Mouse (Mus musculus) CD4-positive, CD25-positive, alpha-beta regulatory T cell, adult 4 months (primary cell): ENCODE results near the gene Uncx. TPM values are rescaled to one million over a fixed set of nuclear protein-coding genes. Genes with fewer than 3 reads are reported as not detected.
A peak's percentile ranks its signal among the peaks of the same experiment; 100 is the strongest.

Source experiments
- ATAC-seq: one replicate; pipeline ENCODE4 v1.8.0; 2017
- polyA plus RNA-seq, 2 experiments: library from polyadenylated mRNA; unstranded; fragments of 100-300 nt; shearing (Covaris generic); gene quantifications; one replicate each; pipeline ENCODE4 v1.2.1; 2017

The Uncx gene
- not detected for polyA plus RNA-seq

DNA sequence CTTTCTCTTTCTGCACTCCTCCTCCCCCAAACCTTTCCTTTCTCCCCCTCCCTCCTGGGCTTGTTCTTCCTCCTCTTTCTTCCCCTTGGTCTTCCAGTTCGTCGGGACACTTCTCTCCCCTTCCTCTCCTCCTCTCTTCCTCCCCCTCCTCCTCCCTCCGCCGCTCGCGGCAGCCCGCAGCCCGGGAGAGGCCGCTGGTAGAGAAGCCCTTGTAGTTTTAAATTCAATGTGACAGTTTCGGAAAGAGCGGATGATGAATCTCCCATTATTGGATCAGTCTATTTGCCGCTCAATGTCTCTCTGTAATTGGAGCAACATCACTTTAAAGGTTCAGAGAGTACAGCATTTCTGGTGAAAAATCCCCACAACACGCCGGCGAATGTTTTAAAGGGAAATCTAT, at the start of gene Uncx:
Gene Uncx, plus strand, starts transcription at position 281 of the 400 bp plus-strand sequence.
- ATAC-seq = no peak

DNA sequence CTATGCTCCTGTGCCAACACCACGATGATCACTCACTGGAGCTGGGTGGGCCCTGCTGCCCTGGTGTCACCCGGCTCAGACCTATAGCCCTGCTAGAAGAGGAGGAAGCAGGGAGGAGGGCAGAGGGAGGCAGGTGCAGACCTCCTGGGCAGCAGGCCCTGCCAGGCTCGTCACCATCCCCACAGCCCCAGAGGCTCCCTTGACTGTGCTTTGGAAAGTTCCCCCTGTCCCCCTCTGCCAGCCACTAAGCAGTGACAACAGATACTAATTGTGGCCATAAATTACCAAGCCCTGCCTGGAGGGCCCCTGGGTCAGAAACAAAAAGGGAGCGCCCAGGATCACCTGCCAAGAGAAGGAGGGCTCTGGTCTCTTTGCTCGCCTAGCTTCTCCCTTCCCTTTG, 49.6 kb upstream of the Uncx start:
- no peak for ATAC-seq

DNA sequence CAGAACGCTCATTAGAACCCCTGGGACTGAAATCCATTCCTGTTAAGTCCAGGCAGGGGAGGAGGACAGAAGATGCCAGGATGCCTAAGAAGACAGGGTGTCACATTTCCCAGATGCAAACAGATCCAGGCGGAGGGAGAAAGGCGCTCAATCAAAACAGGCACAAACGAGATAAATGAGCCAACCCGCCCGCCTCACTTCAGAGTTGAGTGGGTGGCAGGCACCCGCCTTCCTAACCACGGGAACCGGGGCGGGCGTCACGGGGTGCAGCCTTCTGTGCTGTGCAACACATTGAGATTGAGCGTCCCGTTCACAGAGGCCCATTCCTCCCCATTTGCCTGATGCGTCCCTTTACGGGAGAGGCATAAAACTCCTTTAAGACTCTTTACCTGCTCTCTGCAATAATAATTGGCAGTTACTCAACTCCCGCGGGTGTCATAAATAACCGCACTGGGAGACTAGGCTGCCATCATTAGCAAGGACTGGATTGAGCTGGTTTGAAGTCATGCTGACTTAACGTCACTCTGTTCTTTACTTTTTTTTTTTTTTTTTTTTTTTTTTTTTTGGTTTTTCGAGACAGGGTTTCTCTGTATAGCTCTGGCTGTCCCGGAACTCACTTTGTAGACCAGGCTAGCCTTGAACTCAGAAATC, 48.1 kb upstream of the Uncx start:
- ATAC-seq = no peak

DNA sequence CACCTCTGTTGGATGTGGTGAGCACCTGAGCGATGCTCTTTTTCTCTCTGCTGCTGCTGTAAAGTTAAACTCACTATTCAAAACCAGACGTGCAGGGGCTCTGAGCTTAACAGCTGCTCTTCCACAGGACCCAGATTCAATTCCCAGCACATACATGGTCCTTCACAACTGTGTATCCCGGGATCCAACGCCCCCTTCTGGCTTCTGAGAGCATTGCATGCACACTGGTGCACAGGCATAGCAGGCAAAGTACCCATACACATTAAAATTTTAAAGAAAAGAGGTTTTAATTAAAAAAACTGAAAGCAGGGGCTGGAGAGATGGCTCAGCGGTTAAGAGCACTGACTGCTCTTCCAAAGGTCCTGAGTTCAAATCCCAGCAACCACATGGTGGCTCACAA, 46.4 kb upstream of the Uncx start:
- no peak for ATAC-seq

DNA sequence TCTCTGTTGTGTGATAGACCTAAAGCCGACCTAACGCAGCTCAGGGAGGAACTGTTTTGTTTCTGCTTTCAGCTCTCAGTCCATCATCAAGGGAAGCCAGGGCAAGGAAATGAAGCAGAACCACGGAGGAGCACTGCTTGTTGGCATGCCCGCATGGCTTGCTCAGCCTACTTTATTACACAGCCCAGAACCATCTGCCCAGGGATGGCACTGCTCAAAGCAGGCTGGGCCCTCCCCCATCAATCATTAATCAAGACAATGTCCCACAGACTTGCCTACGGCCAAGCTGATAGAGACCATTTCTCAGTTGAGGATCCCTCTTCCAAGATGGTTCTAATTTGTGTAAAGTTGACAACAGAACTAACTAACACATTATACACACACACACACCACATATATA, 44.5 kb upstream of the Uncx start:
- no peak for ATAC-seq

DNA sequence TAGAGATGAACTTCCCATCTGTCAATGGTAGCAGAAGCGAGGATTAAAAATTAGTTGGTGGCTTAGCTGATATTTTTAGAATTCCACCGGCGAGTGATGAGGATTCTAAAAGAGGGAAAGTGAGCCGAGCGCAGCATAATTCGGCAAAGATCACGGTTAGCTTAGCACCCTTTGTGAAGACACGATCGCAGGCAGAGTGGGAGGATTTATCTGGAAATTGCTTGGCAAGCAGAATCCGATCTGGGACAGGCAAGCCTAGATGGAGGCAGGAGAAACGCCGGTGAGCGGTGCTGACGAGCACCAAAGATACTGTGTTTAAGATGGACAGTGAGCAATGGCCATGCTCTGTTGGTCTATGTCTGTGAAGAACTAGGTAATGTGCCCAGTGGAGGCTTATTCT, 41.0 kb upstream of the Uncx start:
- no peak for ATAC-seq

DNA sequence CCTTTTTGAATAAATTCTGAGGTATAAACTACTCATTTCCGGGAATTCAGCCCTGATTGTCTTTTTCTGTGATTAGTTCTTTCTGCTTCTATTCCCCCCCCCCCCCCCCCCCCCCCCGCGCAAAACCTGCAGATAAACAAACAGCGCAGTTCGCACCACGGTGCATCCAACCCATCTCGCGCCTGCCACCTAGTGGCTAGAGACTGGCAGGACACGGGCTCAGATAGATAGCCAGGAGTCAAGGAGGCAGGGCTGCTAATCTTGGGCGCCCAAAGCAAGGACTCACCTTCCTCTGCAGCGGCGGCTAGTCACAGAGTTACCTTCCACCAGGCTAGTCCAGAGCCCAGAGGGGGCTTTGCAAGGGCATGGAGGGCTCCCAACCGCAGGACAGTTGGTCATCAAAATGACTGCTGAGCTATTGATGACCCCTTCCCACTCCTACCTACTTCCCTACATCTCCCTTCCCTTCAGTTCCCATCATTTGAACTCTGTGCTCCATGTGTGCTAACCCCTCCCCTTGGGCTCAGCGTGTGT, 38.2 kb upstream of the Uncx start:
- peak; percentile 77 for ATAC-seq

DNA sequence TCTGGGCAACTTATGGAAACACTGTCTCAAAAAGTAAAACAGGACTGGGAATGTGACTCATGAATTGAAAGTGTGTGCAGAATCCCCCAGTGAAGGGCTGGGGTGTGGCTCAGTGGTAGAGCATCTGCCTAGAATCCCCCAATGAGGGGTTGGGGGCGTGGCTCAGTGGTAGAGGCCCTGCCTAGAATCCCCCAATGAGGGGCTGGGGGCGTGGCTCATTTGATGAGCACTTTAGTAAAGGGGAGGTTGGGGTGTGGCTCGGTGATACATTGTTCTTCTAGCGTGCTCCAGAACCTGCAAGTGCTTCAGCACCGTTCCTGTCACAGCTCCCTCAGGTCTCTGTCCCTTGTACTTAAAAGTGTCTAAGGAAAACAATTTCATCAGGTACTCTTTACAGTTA, 37.1 kb upstream of the Uncx start:
- ATAC-seq = no peak

DNA sequence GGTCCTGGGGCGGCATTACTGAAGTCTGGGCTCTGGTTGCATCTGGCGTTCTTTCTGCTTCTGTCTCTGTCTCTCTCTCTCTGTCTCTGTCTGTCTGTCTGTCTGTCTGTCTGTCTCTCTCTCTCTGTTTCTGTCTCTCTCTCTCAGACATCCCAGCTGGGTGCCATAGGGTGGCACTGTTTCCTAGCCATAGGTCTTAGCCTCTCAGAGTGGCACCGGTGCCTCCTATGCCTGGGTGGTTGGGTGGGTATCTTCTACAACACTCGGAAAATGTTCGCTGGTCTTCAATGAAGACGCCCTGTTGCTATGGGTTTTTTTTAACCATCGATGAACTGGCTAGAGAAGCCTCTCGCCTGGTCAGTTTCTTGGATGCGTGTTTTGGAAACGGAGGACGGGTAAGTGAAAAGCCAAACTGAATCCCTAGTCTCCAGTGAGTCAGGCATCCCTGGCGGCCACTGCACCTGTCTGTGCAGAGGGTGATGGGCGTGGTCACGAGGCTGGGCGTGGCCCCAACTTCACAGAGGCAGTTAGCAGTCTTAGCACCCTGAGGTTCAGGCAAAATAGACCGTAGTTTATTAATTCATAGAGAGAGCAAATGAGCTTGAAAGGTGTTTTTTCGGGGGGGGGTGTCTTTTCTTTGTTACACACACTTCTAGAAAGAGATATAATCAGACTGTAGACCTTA, 32.5 kb upstream of the Uncx start:
- ATAC-seq = no peak

DNA sequence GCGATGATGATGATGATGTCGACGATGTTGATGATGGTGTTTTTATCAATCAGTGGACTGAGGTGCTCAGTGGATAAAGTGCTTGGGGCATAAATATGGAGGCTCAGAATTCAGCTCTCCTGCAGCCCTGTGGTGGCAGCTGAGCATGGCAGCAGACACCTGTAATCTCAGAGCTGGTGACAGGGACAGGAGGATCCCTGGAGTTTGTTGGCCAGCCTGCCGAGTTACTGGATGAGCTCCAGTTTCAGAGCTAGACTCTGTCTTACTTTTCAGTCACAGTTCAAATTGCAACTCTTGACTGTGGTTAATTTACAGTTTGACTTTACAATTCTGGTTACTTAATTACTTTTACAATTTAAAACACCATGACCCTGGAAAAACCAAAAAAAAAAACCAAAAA, 31.1 kb upstream of the Uncx start:
- no peak for ATAC-seq

DNA sequence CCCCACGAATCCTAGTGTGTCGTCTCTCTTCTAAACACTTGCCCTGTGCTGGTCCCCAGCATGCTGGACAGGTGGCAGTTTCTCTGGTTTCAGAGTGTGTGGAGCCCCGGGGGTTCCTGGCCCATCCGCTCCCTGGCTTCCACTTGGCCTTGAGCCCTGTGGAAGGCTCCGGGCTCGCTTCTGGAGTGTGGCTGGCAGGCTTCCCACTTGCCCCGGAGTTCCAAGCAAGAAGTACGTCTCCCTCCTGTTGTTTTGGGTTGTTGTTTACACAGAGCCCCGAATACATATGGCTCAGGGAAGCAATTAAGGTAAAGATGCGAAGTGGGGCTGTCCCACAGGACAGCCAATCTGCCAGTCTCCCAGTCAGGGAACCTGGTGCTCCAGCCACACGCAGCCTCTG, 27.0 kb upstream of the Uncx start:
- no peak for ATAC-seq

DNA sequence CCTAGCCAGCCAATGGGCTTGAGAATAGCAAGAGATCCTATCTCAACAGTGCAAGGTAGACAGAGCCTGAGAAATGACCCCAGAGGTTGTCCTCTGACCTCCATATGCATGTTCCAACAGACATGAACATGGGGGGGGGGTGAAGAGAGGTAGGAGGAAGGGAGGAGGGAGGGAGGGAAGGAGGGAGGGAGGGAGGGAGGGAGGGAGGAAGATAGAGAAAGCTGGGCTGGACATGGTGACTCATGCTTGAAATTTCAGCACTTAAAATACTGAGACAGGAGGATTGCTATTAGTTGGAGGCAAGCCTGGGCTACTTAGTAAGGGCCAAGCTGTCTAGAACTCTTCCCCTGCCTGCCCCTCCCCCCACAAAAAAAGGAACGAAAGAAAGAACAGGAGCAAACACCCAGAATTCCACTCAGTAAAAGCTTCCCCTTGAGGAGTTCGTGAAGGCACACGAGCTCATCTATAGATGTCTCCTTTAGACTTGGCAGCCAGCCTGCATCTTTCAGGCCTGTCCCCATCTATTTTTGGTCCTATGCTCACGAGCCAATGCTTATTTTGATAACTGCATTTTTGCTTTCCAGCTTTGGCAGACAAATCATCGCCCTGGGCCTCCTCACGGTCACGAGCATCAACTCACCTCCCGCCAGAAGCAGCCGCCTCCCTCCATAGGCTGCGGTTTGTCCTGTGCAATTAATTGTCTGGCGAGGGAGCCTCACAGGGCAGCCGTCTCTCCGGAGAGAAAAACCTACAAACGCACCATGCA, 23.0 kb upstream of the Uncx start:
- ATAC-seq = no peak

DNA sequence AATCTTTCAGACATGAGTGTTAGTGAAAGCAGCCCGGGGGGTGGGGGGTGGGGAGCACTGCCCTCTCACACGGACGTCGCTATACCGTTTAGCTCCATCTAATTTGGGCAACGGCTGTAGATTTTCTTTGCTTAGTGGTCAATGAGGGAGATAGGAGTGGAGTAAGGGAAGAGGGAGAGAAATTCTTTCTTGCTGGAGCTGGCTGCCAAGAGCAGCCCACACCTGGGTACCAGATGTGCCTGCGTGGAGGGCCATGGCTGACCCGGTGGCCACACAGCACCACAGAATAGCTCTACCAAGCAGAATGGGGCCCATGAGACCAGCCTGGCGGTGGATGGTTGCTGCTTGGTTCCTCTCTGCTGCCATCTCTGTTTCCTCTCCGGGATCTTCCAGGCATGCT, 21.3 kb upstream of the Uncx start:
- no peak for ATAC-seq

DNA sequence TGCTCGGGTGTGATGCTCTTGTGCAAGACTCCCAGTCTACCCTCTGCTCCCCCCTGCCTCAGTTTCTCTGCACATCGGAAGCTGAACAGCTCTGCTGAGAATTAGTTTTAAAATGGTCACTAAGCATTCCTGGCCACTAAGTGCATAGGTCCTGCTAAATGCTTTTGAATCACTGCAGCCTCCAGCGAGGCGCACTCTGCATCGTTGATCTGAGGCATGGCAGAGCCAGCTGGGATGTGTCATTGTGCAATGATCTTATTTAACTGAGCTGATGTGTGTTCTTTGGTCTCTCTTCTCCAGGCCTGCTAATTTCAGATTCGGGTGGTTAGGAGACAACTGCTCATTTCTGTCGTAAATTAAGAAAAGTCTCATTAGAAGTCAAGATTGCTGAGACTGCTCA, 14.4 kb upstream of the Uncx start:
- no peak for ATAC-seq

DNA sequence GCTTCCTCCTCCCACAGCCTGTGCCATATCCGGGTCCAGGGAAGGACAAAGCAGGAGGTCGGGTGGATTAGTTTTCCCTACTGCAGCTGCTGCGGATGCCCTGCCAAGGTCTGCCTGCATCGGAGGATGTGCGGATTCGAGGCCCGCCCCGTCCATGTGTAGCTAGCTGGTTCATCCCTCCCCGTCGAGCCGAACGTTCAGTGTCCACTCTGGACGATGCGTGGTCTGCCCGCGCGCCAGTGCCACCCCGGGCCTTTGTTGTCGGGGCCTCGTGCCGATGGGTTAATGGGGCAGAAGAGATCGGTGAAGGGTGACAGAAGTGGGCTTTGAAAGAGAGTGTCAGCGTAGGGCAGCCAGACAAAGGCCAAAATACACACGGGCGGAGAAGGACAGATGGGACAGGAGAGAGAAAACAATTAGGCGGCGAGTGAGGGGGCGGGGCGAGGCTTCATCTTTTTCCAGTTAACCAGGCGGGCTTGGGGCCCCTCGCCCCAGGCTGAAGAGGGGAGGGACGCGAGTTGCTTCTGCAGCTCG, 7.8 kb upstream of the Uncx start:
- ATAC-seq = no peak

DNA sequence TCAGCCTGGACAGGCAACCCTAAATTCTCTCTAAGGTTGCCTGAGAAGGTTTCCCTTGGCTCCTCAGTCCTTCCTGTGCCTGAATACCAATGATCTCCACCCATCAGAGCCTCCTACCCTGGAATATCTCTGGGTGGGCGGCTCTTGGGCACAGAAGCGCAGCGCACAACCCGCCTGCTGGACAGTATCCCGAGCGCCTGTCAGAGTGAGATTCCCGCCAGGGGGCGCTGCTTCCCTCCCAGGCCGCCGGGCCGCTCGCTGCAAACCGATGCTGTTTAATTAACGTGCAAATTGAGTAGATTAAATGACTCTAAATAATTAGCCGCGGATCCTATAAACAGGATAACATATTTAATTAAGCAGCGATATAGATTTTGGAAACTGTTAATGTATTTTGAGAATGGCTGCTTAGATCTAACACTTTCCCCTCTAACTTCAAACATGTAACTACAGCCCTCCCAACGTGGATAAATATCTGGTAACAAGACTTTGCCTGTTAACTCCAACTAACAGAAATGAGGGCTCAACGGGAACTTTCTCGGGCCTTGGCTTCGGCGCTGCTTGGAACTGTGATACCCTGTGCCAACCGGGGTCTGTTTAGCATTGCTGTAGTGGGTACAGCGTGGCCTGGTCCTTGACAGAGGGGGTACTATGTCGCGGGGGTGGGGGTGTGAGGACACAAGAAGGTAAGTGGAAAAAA, 6.9 kb upstream of the Uncx start:
- no peak for ATAC-seq

DNA sequence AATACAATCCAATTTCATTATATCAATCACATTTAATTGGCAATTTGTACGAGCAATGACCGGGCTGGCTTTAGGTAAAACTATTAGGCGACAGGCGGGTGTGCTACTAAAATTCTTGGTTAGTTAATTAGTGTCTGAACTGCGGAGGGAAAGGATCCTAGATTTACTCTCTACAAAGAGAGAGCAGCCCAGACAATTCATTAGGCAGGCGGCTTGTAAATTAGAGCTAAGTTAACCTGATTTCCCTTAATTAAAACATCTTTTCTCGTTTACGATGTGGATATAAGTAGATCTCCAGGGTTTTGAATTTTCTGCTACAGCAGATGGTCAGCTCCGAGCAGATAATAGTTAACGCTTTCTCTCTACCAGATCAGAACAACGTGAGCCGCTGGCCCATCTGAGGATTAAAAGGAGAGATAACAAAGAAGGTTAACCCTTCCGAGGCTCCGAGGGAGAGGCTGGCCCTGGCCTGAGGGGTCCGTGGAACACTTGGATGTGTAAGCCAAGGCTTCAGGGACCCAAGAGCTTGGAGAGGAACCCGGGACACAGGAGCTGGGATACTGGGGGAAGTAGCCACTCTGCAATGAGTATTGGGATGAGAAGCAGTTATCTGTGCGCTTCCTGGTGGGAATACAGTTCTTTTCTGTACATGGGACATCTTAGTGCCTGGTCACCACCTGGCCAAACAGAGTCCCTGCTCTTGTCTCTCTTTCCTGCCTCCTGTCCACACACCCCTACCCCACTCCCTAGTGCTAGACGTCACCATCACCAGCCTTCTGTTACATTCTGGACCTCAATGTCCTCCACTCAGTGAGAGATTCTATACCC, 6.2 kb upstream of the Uncx start:
- ATAC-seq = no peak

DNA sequence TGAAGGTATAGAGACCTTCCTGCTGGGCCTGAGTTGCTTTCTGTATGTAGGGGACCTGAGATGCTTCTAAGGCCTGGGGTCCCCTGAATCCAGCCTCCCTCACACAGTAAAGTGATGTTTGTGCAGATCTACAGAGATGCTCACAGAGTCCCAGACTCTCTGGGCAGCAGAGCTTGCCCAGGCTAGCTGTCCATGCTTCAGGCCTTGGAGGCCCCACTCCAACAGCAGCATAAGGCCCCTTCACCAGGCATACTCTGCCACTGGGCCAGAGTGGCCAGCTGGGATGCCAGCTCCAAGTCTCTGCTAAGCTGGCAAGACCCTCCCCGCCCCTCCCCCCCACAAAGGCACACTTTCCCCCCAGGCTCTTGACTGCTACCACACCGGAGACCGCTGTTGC, 5.6 kb upstream of the Uncx start:
- ATAC-seq = no peak

DNA sequence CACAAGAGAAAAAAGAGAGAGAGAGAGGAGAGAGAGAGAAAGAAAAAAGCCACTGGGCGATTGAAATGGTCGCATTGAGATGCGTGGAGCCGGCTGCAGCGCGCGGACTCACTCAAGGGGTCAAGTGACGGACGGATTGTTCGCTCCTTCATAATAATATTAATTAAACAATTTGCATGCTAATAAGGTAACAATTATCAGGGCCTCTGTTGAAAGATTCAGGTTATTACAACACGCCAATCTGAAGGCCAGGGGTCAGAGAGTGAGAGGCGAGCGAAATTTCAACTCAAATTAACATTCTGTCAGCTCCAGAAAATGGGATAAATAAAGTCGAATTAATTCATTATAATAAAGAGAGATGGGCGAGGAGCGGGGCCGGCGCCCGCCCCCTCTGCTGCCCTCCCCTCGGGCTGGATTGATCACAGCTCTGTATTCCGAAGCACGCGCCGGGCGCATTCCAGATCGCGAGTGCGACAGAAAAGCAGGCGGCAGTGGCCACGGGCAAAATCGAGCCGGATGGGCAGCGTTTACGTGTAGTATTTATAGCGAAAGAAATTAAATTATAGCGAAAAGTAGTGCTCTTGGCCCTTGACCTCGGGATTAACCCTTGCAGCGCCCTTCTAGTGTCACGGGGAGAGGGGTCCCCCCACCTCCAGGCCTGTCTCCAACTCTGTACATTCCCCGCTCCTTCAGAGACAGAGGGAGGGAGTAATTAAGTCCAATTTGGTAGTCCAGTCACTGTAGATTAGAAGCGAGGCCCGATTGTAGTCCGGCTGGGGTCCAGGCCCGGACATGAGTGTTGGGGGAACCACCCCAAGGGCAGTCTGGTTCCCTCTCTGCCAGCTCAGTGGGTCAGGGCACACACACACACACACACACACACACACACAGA, 1.9 kb upstream of the Uncx start:
- no peak for ATAC-seq

DNA sequence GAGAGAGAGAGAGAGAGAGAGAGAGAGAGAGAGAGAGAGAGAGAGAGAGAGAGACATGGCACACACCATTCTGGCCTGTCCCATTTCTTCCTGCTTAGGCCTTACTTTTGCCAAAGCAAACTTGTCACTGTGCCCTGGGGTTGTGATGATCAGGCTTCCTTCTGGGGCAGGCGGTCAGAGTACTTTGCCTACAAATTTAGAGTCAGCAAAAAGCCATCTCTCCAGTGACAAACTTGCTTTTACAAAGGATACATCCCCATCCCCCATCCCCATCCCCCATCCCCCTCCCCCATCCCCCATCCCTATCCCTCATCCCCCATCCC, 1.3 kb upstream of the Uncx start:
- ATAC-seq = no peak

DNA sequence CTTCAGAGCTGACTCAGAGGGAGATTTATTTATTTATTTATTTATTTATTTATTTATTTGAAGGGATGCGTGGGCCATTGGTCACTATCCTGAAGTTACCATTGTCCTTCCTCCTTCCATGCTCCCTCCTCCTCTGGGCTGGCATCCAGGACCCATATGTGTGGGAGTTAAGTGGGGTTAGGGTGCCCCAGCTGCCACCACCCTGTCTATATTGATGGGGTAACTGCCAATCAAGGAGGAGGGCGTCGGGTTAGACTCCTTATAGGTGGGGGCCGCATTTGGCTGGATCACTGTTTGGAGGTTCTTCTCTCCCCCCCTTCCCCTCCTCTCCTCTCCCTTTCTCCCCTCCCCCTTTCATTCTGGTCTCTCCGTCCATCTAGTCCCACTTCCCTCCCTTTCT, 738 bp upstream of the Uncx start:
- ATAC-seq = no peak
